Mouse (Mus musculus) heart, adult 2 months (tissue): ENCODE measurements around the gene Zbtb12. TPM values are rescaled to one million over a fixed set of nuclear protein-coding genes. Genes with fewer than 3 reads are reported as not detected.

Experiments
- DNase-seq, 2 experiments: peaks; one replicate each; pipeline ENCODE4 v3.0.0; 2021
- H3K27ac ChIP-seq: fragments of 200-600 bp; 2 replicates; pipeline ENCODE4 v1.8.1; 2022
- H3K27me3 ChIP-seq: fragments of 200-500 bp; 2 replicates; pipeline ENCODE4 v1.6.1; 2012; ENCODE audit warnings: mild to moderate bottlenecking, low read length, inconsistent platforms, mixed read lengths; ENCODE audit not compliant: control insufficient read depth, insufficient read depth
- H3K36me3 ChIP-seq: fragments of 200-500 bp; 2 replicates; pipeline ENCODE4 v1.6.1; 2012; ENCODE audit warnings: low read length, inconsistent platforms; ENCODE audit not compliant: control insufficient read depth, insufficient read depth
- H3K4me1 ChIP-seq: fragments of 200-500 bp; 2 replicates; pipeline ENCODE4 v1.6.1; 2011; ENCODE audit warnings: low read length; ENCODE audit not compliant: control insufficient read depth, insufficient read depth
- H3K4me3 ChIP-seq: fragments of 200-600 bp; 2 replicates; pipeline ENCODE4 v1.8.1; 2022
- H3K79me2 ChIP-seq: fragments of 200-500 bp; replicated peaks from 2 replicates; pipeline ENCODE4 v1.6.1; 2012; ENCODE audit warnings: mild to moderate bottlenecking, inconsistent platforms, low read length, moderate library complexity, mixed read lengths; ENCODE audit not compliant: control insufficient read depth, insufficient read depth
- H3K9ac ChIP-seq: fragments of 200-500 bp; 2 replicates; pipeline ENCODE4 v1.6.1; 2012; ENCODE audit warnings: low read depth, mild to moderate bottlenecking, control low read depth, inconsistent platforms, low read length, mixed read lengths
- CTCF ChIP-seq: fragments of 200-600 bp; IDR thresholded peaks from 2 replicates; pipeline ENCODE4 v1.8.1; 2022; ENCODE audit warnings: antibody characterized with exemption, mild to moderate bottlenecking, moderate library complexity
- EP300 ChIP-seq: fragments of 200-500 bp; IDR thresholded peaks from 2 replicates; pipeline ENCODE4 v1.6.1; 2011; ENCODE audit warnings: low read depth, low read length, control low read depth; ENCODE audit not compliant: insufficient read depth
- POLR2A ChIP-seq: fragments of 200-500 bp; IDR thresholded peaks from 2 replicates; pipeline ENCODE4 v1.6.1; 2011; ENCODE audit warnings: mild to moderate bottlenecking, low read depth, low read length, control low read depth; ENCODE audit not compliant: insufficient read depth
- WGBS: fragments of 180-500 bp; shearing (Covaris S2); methylation state at CpG from one replicate; pipeline ENCODE4 v1.1.7; 2018; 5-methylcytosine and 5-hydroxymethylcytosine counted together
- intact Hi-C: fragments of 180-260 bp; cut with DNase I; formaldehyde crosslinking; loops from one replicate; pipeline ENCODE4 v1.15.1; 2025
- polyA plus RNA-seq: library from polyadenylated mRNA; depleted of rRNA; stranded (reverse); fragments of >200 nt; gene quantifications from 2 replicates; pipeline ENCODE4 v1.2.3, GENCODE M21; 2012
- total RNA-seq, 2 experiments: library from RNA; stranded (reverse); gene quantifications; 2 replicates each; pipeline ENCODE4 v1.2.3; 2021

Zbtb12 gene
- total and polyA plus RNA-seq, 3 experiments = 7.9 to 10.0 (median 9.0) TPM

- Histone ChIP-seq H3K27ac (no peak within 1 kb of the TSS), H3K4me1 (no peaks in the 10 kb centered on the region), H3K27me3 (no peaks in the 10 kb centered on the region), H3K4me3 (no peak within 1 kb of the TSS), H3K36me3 (no peaks in the 10 kb centered on the region), H3K9ac (no peak within 1 kb of the TSS), H3K79me2 (no peaks in the 10 kb centered on the region)
- WGBS = 22% methylated on average over 15 of the region's 15 CpGs
- TF ChIP-seq CTCF (no peak), EP300 (no peak), POLR2A (no peak)
- intact Hi-C loops = no loop called here
- no peak for DNase-seq
These were observed 2.5 kb downstream of the Zbtb12 start, which contains the start of gene Gm20547 for GRCm38 (mm10) chr17:34881683-34882310. Gm20547 (minus strand) TSS chr17:34882042.

- no peak for TF ChIP-seq CTCF
- Histone ChIP-seq H3K9ac (no peak overlapping the region), H3K4me1 (no peaks in the 10 kb centered on the region), H3K4me3 (no peak overlapping the region), H3K27ac (no peak overlapping the region), H3K36me3 (no peaks in the 10 kb centered on the region), H3K79me2 (no peaks in the 10 kb centered on the region), H3K27me3 (no peaks in the 10 kb centered on the region)
- DNase-seq = no peak
- WGBS = 73% methylated on average over 3 of the region's 3 CpGs
- intact Hi-C loops = no loop called here
These were observed 4.0 kb downstream of the Zbtb12 start for GRCm38 (mm10) chr17:34883332-34883731.

- no peaks in the 10 kb centered on the region for H3K27me3 ChIP-seq
- intact Hi-C loops = no loop called here
- H3K36me3 ChIP-seq = no peaks in the 10 kb centered on the region
- WGBS = 90% methylated on average over 6 of the region's 6 CpGs
- no peak overlapping the region for H3K4me3 ChIP-seq
- TF ChIP-seq EP300 = no peak
- no peak for TF ChIP-seq POLR2A
- no peak overlapping the region for H3K27ac ChIP-seq
- H3K4me1 ChIP-seq = no peaks in the 10 kb centered on the region
- H3K79me2 ChIP-seq = no peaks in the 10 kb centered on the region
- no peak for DNase-seq
- H3K9ac ChIP-seq = no peak overlapping the region
These were observed 5.4 kb downstream of the Zbtb12 start for GRCm38 (mm10) chr17:34884704-34885103.

- H3K4me3 ChIP-seq = no peak overlapping the region
- H3K4me1 ChIP-seq = no peaks in the 10 kb centered on the region
- DNase-seq = no peak
- TF ChIP-seq POLR2A (no peak), EP300 (no peak), CTCF (no peak)
- H3K36me3 ChIP-seq = no peaks in the 10 kb centered on the region
- no peaks in the 10 kb centered on the region for H3K27me3 ChIP-seq
- WGBS = 70% methylated on average over 3 of the region's 3 CpGs
- no peak overlapping the region for H3K27ac ChIP-seq
- H3K9ac ChIP-seq = no peak overlapping the region
- intact Hi-C loops = no loop called here
- no peaks in the 10 kb centered on the region for H3K79me2 ChIP-seq
These were observed 6.3 kb downstream of the Zbtb12 start for GRCm38 (mm10) chr17:34885615-34886014.

- Histone ChIP-seq H3K27ac (no peak overlapping the region), H3K27me3 (no peaks in the 10 kb centered on the region), H3K79me2 (no peaks in the 10 kb centered on the region), H3K4me3 (no peak overlapping the region), H3K4me1 (no peaks in the 10 kb centered on the region), H3K9ac (no peak overlapping the region), H3K36me3 (no peaks in the 10 kb centered on the region)
- DNase-seq = no peak
- WGBS = 82% methylated on average over 5 of the region's 5 CpGs
- intact Hi-C loops = no loop called here
- no peak for TF ChIP-seq CTCF
- TF ChIP-seq EP300 = no peak
- no peak for TF ChIP-seq POLR2A
These were observed 8.7 kb downstream of the Zbtb12 start for GRCm38 (mm10) chr17:34887942-34888341.

- intact Hi-C loops = loop anchor here (5.0 kb wide), 1 partner anchor 33 kb away; no protein-coding TSS in a partner anchor
- WGBS = 80% methylated on average over 12 of the region's 12 CpGs
- peaks cover 1% of the 10 kb centered on the region; the same call in 1 of the 2 replicates for H3K4me1 ChIP-seq
- H3K36me3 ChIP-seq = no peaks in the 10 kb centered on the region
- H3K9ac ChIP-seq = no peak overlapping the region
- H3K27me3 ChIP-seq = no peaks in the 10 kb centered on the region
- no peaks in the 10 kb centered on the region for H3K79me2 ChIP-seq
- H3K27ac ChIP-seq = no peak overlapping the region
- DNase-seq = no peak
- no peak overlapping the region for H3K4me3 ChIP-seq
- TF ChIP-seq POLR2A (no peak), CTCF (no peak), EP300 (no peak)
These were observed 10.9 kb downstream of the Zbtb12 start for GRCm38 (mm10) chr17:34890074-34890743.
